Comparison of ENCODE assay signal across 14 mouse cellular contexts in the genomic region with DNA sequence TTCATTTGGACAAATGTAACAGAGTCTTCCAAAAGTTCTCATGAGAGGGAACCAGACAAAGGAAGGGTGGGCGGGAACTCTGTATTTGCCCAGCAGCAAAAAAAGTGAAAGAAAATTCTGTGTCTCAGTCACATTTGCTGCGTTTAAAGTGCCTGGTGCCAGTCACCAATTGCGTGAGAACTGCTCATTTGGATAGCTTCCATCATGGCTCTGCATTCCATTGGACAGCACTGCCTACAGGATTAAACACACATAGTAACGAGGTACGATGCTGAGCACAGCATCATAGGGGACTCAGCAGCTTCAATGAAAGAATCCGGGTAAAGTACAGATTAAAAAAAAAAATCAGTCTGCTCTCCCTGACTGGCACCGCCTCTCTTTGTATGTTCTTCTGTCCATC.
"Had no signal": no experiment of that assay in that cellular context is flagged by ENCODE, and none has a peak within 500 bp of the region (broad histone marks: within the 10 kb centered on the region; RNA-seq: fewer than 3 reads in every experiment).

No protein-coding gene starts in this region.

- H3K4me2 ChIP-seq: limb, embryonic 15.5 days; liver, embryonic 13.5 days; lung, embryonic 15.5 days; neural tube, embryonic 15.5 days had no signal

- H3K9ac ChIP-seq: limb, embryonic 15.5 days; liver, embryonic 13.5 days; liver, postnatal 0 days; lung, embryonic 15.5 days; neural tube, embryonic 15.5 days had no signal

- H3K27ac ChIP-seq: kidney, postnatal 0 days; limb, embryonic 15.5 days; liver, embryonic 13.5 days; lung, embryonic 15.5 days; neural tube, embryonic 15.5 days; stomach, postnatal 0 days had no signal

- H3K4me1 ChIP-seq: limb, embryonic 15.5 days; liver, embryonic 13.5 days; lung, embryonic 15.5 days; neural tube, embryonic 15.5 days had no signal

- H3K36me3 ChIP-seq: limb, embryonic 15.5 days; liver, embryonic 13.5 days; lung, embryonic 15.5 days; neural tube, embryonic 15.5 days had no signal

- H3K27me3 ChIP-seq: limb, embryonic 15.5 days; liver, embryonic 13.5 days; lung, embryonic 15.5 days; neural tube, embryonic 15.5 days had no signal

- H3K4me3 ChIP-seq: limb, embryonic 15.5 days; liver, embryonic 13.5 days; lung, embryonic 15.5 days; myocyte; neural tube, embryonic 15.5 days had no signal

- DNase-seq: layer of hippocampus, adult 9-11 months; layer of hippocampus, postnatal 36 days; liver, embryonic 13.5 days; liver, postnatal 0 days; lung, postnatal 14 days; right cerebral cortex, adult 18-20 months; right cerebral cortex, postnatal 25 days; thymus, postnatal 4 days had no signal

- H3K9me3 ChIP-seq: limb, embryonic 15.5 days; liver, embryonic 13.5 days; lung, embryonic 15.5 days; neural tube, embryonic 15.5 days had no signal

- ATAC-seq: liver, postnatal 0 days had no signal
